Mouse (Mus musculus): ENCODE data around the gene Itgb6. TPM values are rescaled to one million over a fixed set of nuclear protein-coding genes. Genes with fewer than 3 reads are reported as not detected.

The Itgb6 gene
- polyA plus RNA-seq (2012; ENCODE audit: insufficient read depth, insufficient read length, missing spikeins): not detected in 2 replicates

- Histone ChIP-seq H3K4me3 (ENCODE audit: insufficient read depth, low read length) (no peak within 1 kb of the TSS), H3K27ac (ENCODE audit: insufficient read depth, low read depth, low read length) (no peak within 1 kb of the TSS), H3K4me1 (ENCODE audit: control insufficient read depth, insufficient read depth, low read length) (no peaks in the 10 kb centered on the region)
- TF ChIP-seq POLR2A (IDR thresholded peaks at IDR 0.05; ENCODE audit: borderline replicate concordance, low read depth, low read length): no peak
- no peak for TF ChIP-seq CTCF (IDR thresholded peaks at IDR 0.05; ENCODE audit: low read depth, low read length)
Measured at GRCm38 (mm10) chr2:60722514-60722913, at the start of gene Itgb6. TSS of gene Itgb6 (minus strand) at chr2:60722643.

DNA sequence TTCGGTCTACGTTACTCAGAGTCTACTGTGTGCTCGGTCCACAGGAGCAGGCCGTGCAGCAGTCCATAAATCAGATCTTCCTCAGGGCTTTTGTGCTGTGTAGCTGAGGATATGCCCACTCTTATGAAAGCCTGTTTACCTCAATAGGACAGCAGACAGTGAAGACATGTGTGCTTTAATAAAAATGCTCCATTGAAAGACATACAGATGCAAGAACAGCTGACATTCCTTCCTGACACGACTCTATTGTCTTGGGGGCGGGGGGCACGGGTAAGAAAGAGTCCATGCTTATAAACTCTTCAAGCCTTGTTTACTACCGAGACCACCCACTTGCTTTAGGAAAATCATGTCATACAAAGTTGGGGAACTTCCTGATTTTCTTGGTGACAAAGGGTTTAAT lies 44.0 kb upstream of the Itgb6 start:
- H3K4me1 ChIP-seq (ENCODE audit: control insufficient read depth, insufficient read depth, low read length): no peaks in the 10 kb centered on the region
- no peak overlapping the region for H3K4me3 ChIP-seq (ENCODE audit: insufficient read depth, low read length)
- TF ChIP-seq POLR2A (IDR thresholded peaks at IDR 0.05; ENCODE audit: borderline replicate concordance, low read depth, low read length): no peak
- no peak for TF ChIP-seq CTCF (IDR thresholded peaks at IDR 0.05; ENCODE audit: low read depth, low read length)
- H3K27ac ChIP-seq (ENCODE audit: insufficient read depth, low read depth, low read length): no peak overlapping the region

DNA sequence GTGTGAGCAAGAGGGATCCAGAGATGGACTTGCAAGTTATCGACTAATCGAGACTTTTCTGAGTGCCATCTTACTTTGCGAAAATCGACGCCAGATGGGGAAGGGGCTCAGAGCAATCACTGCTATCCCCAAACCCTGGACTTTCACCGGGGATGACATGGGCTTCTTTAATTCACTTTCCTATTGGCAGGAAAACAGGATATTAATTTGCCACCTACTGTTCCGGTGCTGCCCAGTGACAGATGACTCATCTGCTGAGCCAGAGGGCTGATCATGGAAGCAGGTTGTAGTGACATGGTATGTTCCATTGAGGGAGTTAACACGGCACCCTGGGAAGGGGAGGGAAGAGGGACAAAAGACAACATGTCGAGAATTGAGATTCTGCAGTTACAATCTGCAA lies 33.8 kb upstream of the Itgb6 start:
- TF ChIP-seq POLR2A (IDR thresholded peaks at IDR 0.05; ENCODE audit: borderline replicate concordance, low read depth, low read length) (no peak), CTCF (IDR thresholded peaks at IDR 0.05; ENCODE audit: low read depth, low read length) (no peak)
- Histone ChIP-seq H3K27ac (ENCODE audit: insufficient read depth, low read depth, low read length) (no peak overlapping the region), H3K4me1 (ENCODE audit: control insufficient read depth, insufficient read depth, low read length) (no peaks in the 10 kb centered on the region), H3K4me3 (ENCODE audit: insufficient read depth, low read length) (no peak overlapping the region)

DNA sequence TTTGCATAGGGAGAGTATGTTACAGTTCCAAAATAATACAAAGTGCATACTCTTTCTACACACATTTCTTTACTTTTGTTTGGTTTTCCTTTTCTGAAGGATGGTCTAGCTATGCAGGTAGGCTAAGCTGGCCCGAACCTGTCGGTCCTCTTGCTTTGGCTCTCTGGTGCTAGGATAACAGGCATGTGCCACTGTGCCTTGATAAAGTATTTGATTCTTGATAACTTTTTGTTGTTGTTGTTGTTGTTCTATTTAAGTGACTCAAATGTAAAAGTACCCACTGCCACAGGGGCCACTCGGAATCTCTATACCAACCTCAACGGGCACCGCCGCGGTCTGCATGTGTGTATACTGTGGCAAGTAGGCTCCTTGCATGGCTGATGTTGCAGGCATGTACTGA lies 32.7 kb upstream of the Itgb6 start:
- Histone ChIP-seq H3K4me3 (ENCODE audit: insufficient read depth, low read length) (no peak overlapping the region), H3K4me1 (ENCODE audit: control insufficient read depth, insufficient read depth, low read length) (no peaks in the 10 kb centered on the region), H3K27ac (ENCODE audit: insufficient read depth, low read depth, low read length) (no peak overlapping the region)
- no peak for TF ChIP-seq POLR2A (IDR thresholded peaks at IDR 0.05; ENCODE audit: borderline replicate concordance, low read depth, low read length)
- no peak for TF ChIP-seq CTCF (IDR thresholded peaks at IDR 0.05; ENCODE audit: low read depth, low read length)

- TF ChIP-seq POLR2A (IDR thresholded peaks at IDR 0.05; ENCODE audit: borderline replicate concordance, low read depth, low read length) (no peak), CTCF (IDR thresholded peaks at IDR 0.05; ENCODE audit: low read depth, low read length) (no peak)
- Histone ChIP-seq H3K4me3 (ENCODE audit: insufficient read depth, low read length) (no peak overlapping the region), H3K4me1 (ENCODE audit: control insufficient read depth, insufficient read depth, low read length) (peaks cover 3% of the 10 kb centered on the region; the same call in 1 of the 2 replicates), H3K27ac (ENCODE audit: insufficient read depth, low read depth, low read length) (no peak overlapping the region)
Measured at GRCm38 (mm10) chr2:60751274-60751673, 28.8 kb upstream of the Itgb6 start.

GRCm38 (mm10) chr2:60750591-60750990 lies 28.1 kb upstream of the Itgb6 start:
- H3K27ac ChIP-seq (ENCODE audit: insufficient read depth, low read depth, low read length): no peak overlapping the region
- peaks cover 3% of the 10 kb centered on the region; the same call in 1 of the 2 replicates for H3K4me1 ChIP-seq (ENCODE audit: control insufficient read depth, insufficient read depth, low read length)
- H3K4me3 ChIP-seq (ENCODE audit: insufficient read depth, low read length): no peak overlapping the region
- no peak for TF ChIP-seq CTCF (IDR thresholded peaks at IDR 0.05; ENCODE audit: low read depth, low read length)
- no peak for TF ChIP-seq POLR2A (IDR thresholded peaks at IDR 0.05; ENCODE audit: borderline replicate concordance, low read depth, low read length)

- Histone ChIP-seq H3K4me1 (ENCODE audit: control insufficient read depth, insufficient read depth, low read length) (peaks cover 3% of the 10 kb centered on the region; the same call in 1 of the 2 replicates), H3K27ac (ENCODE audit: insufficient read depth, low read depth, low read length) (no peak overlapping the region), H3K4me3 (ENCODE audit: insufficient read depth, low read length) (no peak overlapping the region)
- no peak for TF ChIP-seq CTCF (IDR thresholded peaks at IDR 0.05; ENCODE audit: low read depth, low read length)
- no peak for TF ChIP-seq POLR2A (IDR thresholded peaks at IDR 0.05; ENCODE audit: borderline replicate concordance, low read depth, low read length)
Measured at GRCm38 (mm10) chr2:60748585-60748984, 26.1 kb upstream of the Itgb6 start.

- no peak overlapping the region for H3K27ac ChIP-seq (ENCODE audit: insufficient read depth, low read depth, low read length)
- H3K4me1 ChIP-seq (ENCODE audit: control insufficient read depth, insufficient read depth, low read length): peaks cover 3% of the 10 kb centered on the region; the same call in 1 of the 2 replicates
- TF ChIP-seq CTCF (IDR thresholded peaks at IDR 0.05; ENCODE audit: low read depth, low read length): no peak
- no peak for TF ChIP-seq POLR2A (IDR thresholded peaks at IDR 0.05; ENCODE audit: borderline replicate concordance, low read depth, low read length)
- no peak overlapping the region for H3K4me3 ChIP-seq (ENCODE audit: insufficient read depth, low read length)
Measured at GRCm38 (mm10) chr2:60747590-60747989, 25.1 kb upstream of the Itgb6 start.

- Histone ChIP-seq H3K4me1 (ENCODE audit: control insufficient read depth, insufficient read depth, low read length) (peaks cover 3% of the 10 kb centered on the region; the same call in 1 of the 2 replicates), H3K27ac (ENCODE audit: insufficient read depth, low read depth, low read length) (no peak overlapping the region), H3K4me3 (ENCODE audit: insufficient read depth, low read length) (no peak overlapping the region)
- TF ChIP-seq POLR2A (IDR thresholded peaks at IDR 0.05; ENCODE audit: borderline replicate concordance, low read depth, low read length): no peak
- TF ChIP-seq CTCF (IDR thresholded peaks at IDR 0.05; ENCODE audit: low read depth, low read length): no peak
Measured at GRCm38 (mm10) chr2:60744674-60745073, 22.2 kb upstream of the Itgb6 start.

DNA sequence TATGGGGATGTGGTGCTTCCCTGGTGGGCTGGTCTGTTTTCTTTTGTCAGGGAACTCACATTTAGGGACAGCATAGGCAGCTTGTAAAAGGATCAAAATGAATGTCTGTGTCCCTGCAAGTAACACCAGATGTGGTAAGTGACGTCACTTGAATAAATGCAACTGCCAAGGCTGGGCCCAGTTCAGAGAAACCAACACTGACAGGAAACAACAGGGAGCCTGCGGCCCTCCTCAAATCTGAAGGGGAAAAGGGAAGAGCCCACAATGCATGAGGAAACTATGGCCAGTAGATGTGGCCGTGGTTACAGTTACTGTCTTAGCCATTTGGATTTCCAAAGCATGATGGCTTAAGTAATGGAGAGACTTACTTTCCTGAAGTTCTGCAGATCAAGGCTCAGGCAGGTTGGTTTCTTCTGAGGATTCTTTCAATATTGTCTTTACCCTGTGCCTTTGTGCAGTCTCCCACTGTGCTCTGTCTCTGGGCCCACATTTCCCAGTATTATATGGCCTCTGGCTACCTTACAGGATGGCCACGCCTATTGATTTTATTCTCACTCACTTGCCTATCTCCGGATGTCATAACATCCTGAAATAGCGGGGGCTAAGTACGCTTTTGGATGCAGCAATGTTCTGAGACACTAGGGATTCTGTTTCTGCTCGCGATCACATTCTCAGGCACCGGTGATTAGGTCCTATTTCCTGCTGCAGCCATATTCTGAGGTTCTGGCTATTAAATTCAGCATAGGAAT lies 17.1 kb upstream of the Itgb6 start:
- H3K4me1 ChIP-seq (ENCODE audit: control insufficient read depth, insufficient read depth, low read length): 0 out of 2 replicates have a peak, but pooled peaks cover 3% of the 10 kb centered on the region
- no peak overlapping the region for H3K4me3 ChIP-seq (ENCODE audit: insufficient read depth, low read length)
- TF ChIP-seq POLR2A (IDR thresholded peaks at IDR 0.05; ENCODE audit: borderline replicate concordance, low read depth, low read length): no peak
- no peak for TF ChIP-seq CTCF (IDR thresholded peaks at IDR 0.05; ENCODE audit: low read depth, low read length)
- no peak overlapping the region for H3K27ac ChIP-seq (ENCODE audit: insufficient read depth, low read depth, low read length)
